Mouse (Mus musculus) MEL (cell line): Measurements from ENCODE around the gene Gpr146. TPM values are rescaled to one million over a fixed set of nuclear protein-coding genes. Genes with fewer than 3 reads are reported as not detected.
"Not testable (repeated sequence)": the region's sequence is repeated elsewhere in the genome, so short reads cannot be mapped to it uniquely, and the experiment has no call there.

Experiments used
- DNase-seq: peaks from one replicate; pipeline ENCODE4 v3.0.0; 2011; ENCODE audit warnings: low read depth, low spot score
- H3K27ac ChIP-seq: 2 replicates; pipeline ENCODE4 v1.5.1; 2012; ENCODE audit warnings: low read depth, mild to moderate bottlenecking, control low read depth, low read length, moderate library complexity; ENCODE audit not compliant: control insufficient read depth
- H3K27me3 ChIP-seq, 2 experiments: fragments of 150-350 bp in 1 of 2; sonication (generic) in 1 of 2; 2 replicates each; pipeline ENCODE4 v1.6.1; 2012; ENCODE audit warnings: low read length in 2 of 2, mild to moderate bottlenecking in 2 of 2, improper control_type of control experiment in 1 of 2, moderate library complexity in 1 of 2; ENCODE audit not compliant: insufficient read depth in 2 of 2, control insufficient read depth in 1 of 2
- H3K36me3 ChIP-seq, 2 experiments: 2 replicates each; pipeline ENCODE4 v1.6.1; 2012 to 2014; ENCODE audit warnings: low read length in 2 of 2, improper control_type of control experiment in 1 of 2, inconsistent platforms in 1 of 2, mild to moderate bottlenecking in 1 of 2; ENCODE audit not compliant: insufficient read depth in 2 of 2, control insufficient read depth in 1 of 2
- H3K4me1 ChIP-seq, 2 experiments: fragments of 150-350 bp in 1 of 2; sonication (generic) in 1 of 2; 2 replicates each; pipeline ENCODE4 v1.6.1; 2012; ENCODE audit warnings: low read length in 2 of 2, improper control_type of control experiment in 1 of 2, mild to moderate bottlenecking in 1 of 2; ENCODE audit not compliant: insufficient read depth in 2 of 2, control insufficient read depth in 1 of 2
- H3K4me3 ChIP-seq, 2 experiments: fragments of 150-350 bp in 1 of 2; sonication (generic) in 1 of 2; 2 replicates each; pipeline ENCODE4 v1.5.1; 2012; ENCODE audit warnings: low read depth in 2 of 2, low read length in 2 of 2, mild to moderate bottlenecking in 2 of 2, moderate library complexity in 2 of 2, control low read depth in 1 of 2, improper control_type of control experiment in 1 of 2; ENCODE audit not compliant: control insufficient read depth in 1 of 2, insufficient read depth in 1 of 2
- H3K79me2 ChIP-seq: 2 replicates; pipeline ENCODE4 v1.6.1; 2012; ENCODE audit warnings: mild to moderate bottlenecking, low read length, moderate library complexity; ENCODE audit not compliant: control insufficient read depth, poor library complexity, insufficient read depth
- H3K9ac ChIP-seq: 2 replicates; pipeline ENCODE4 v1.6.1; 2012; ENCODE audit warnings: low read depth, mild to moderate bottlenecking, control low read depth, low read length, moderate library complexity; ENCODE audit not compliant: control insufficient read depth, poor library complexity, severe bottlenecking
- H3K9me3 ChIP-seq: fragments of 150-350 bp; sonication (generic); replicated peaks from 2 replicates; pipeline ENCODE4 v1.6.1; 2012; ENCODE audit warnings: mild to moderate bottlenecking, low read length, improper control_type of control experiment, moderate library complexity; ENCODE audit not compliant: insufficient read depth
- CTCF ChIP-seq, 3 experiments: IDR thresholded peaks in 2 of 3; conservative IDR thresholded peaks in 1 of 3; 2 replicates each; pipeline ENCODE4 v1.5.1; 2011 to 2012; ENCODE audit warnings: low read length in 3 of 3, low read depth in 2 of 3, mild to moderate bottlenecking in 2 of 3, improper control_type of control experiment in 1 of 3, inconsistent platforms in 1 of 3, mixed read lengths in 1 of 3, moderate library complexity in 1 of 3; ENCODE audit not compliant: control insufficient read depth in 1 of 3, insufficient read depth in 1 of 3, poor library complexity in 1 of 3, severe bottlenecking in 1 of 3
- ELF1 ChIP-seq: IDR thresholded peaks from 2 replicates; pipeline ENCODE4 v1.6.1; 2014; ENCODE audit warnings: low read depth, mild to moderate bottlenecking, inconsistent platforms, low read length, improper control_type of control experiment, moderate library complexity
- EP300 ChIP-seq, 2 experiments: IDR thresholded peaks; 2 replicates each; pipeline ENCODE4 v1.6.1; 2011; ENCODE audit warnings: improper control_type of control experiment in 2 of 2, low read length in 2 of 2, low read depth in 1 of 2, mild to moderate bottlenecking in 1 of 2
- GABPA ChIP-seq: IDR thresholded peaks from 2 replicates; pipeline ENCODE4 v1.6.1; 2012; ENCODE audit warnings: low read depth, mild to moderate bottlenecking, inconsistent platforms, low read length, improper control_type of control experiment, moderate library complexity
- KAT2A ChIP-seq: conservative IDR thresholded peaks from 2 replicates; pipeline ENCODE4 v1.6.1; 2012; ENCODE audit warnings: low read depth, low read length, improper control_type of control experiment, inconsistent platforms
- NRF1 ChIP-seq: IDR thresholded peaks from 2 replicates; pipeline ENCODE4 v1.6.1; 2014; ENCODE audit warnings: low read depth, mild to moderate bottlenecking, inconsistent platforms, low read length, improper control_type of control experiment, moderate library complexity; ENCODE audit not compliant: poor library complexity, insufficient read depth, severe bottlenecking
- POLR2AphosphoS5 ChIP-seq: IDR thresholded peaks from 2 replicates; pipeline ENCODE4 v1.6.1; 2012; ENCODE audit warnings: low read depth, borderline replicate concordance, mild to moderate bottlenecking, inconsistent platforms, low read length, moderate library complexity, mixed read lengths
- SMC3 ChIP-seq: IDR thresholded peaks from 2 replicates; pipeline ENCODE4 v1.6.1; 2011; ENCODE audit warnings: low read depth, low read length, improper control_type of control experiment
- TCF12 ChIP-seq: IDR thresholded peaks from 2 replicates; pipeline ENCODE4 v1.6.1; 2014; ENCODE audit warnings: low read depth, mild to moderate bottlenecking, inconsistent platforms, low read length, improper control_type of control experiment, moderate library complexity
- USF1 ChIP-seq: IDR thresholded peaks from 2 replicates; pipeline ENCODE4 v1.6.1; 2014; ENCODE audit warnings: low read depth, mild to moderate bottlenecking, inconsistent platforms, low read length, improper control_type of control experiment, moderate library complexity
- polyA plus RNA-seq, 2 experiments: library from polyadenylated mRNA; stranded (reverse) in 1 of 2; unstranded in 1 of 2; fragments of >175 nt in 1 of 2; fragments of >200 nt in 1 of 2; gene quantifications; 2 replicates each; pipeline versions ENCODE4 v1.2.1 to v1.2.4; 2012; ENCODE audit warnings: low replicate concordance in 2 of 2, low read depth in 1 of 2; ENCODE audit not compliant: insufficient read length in 2 of 2, insufficient read depth in 1 of 2, missing spikeins in 1 of 2
- total RNA-seq: library from RNA; depleted of rRNA; stranded (reverse); fragments of 300-350 nt; gene quantifications from 2 replicates; pipeline ENCODE4 v1.2.3, GENCODE M21; 2012

Gene Gpr146
- total and polyA plus RNA-seq, 3 experiments, result 0.92 to 4.5 TPM; not detected in 1

- H3K4me1 ChIP-seq, H3K79me2 ChIP-seq, H3K27me3 ChIP-seq, H3K9ac ChIP-seq, H3K9me3 ChIP-seq, H3K36me3 ChIP-seq, H3K4me3 ChIP-seq, H3K27ac ChIP-seq: not testable (repeated sequence)
- peak; percentile 11; the same call in 1 of the 2 replicates for TF ChIP-seq SMC3
- TF ChIP-seq CTCF (IDR thresholded peaks at IDR 0.05 in 2 of 3, conservative IDR thresholded peaks at IDR 0.05 in 1 of 3; ENCODE audit: control insufficient read depth in 1 of 3, insufficient read depth in 1 of 3, low read depth in 2 of 3, low read length in 3 of 3, poor library complexity in 1 of 3, severe bottlenecking in 1 of 3), result peak in 2 of 3 experiments; percentile 35 to 52; a peak in 4 of 6 replicates
- peak; percentile 35 for DNase-seq
These were observed 43.1 kb upstream of the Gpr146 start for GRCm38 (mm10) chr5:139334394-139334793.

DNA sequence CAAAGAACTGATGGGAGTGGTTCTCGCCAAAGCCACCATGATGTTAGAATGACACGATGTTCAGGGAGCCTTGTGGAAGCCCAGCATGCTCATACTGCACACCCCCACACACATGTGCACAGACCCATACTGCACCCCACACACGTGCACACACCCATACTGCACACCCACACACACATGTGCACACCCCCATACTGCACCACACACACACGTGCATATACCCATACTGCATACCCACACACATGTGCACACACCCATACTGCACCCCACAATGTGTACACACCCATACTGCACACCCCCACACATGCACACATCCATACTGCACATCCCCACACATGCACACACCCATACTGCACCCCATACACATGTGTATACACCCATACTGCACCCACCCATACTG, 41.9 kb upstream of the Gpr146 start:
- H3K4me3 ChIP-seq, result no peak overlapping the region
- TF ChIP-seq POLR2AphosphoS5 (peak; percentile 91; the same call in 1 of the 2 replicates), KAT2A (no peak)
- TF ChIP-seq, all 39 proteins: peak for 1
- Histone ChIP-seq H3K79me2 (no peaks in the 10 kb centered on the region), H3K27me3 (no peaks in the 10 kb centered on the region), H3K9ac (no peak overlapping the region), H3K9me3 (no peaks in the 10 kb centered on the region), H3K27ac (no peak overlapping the region), H3K36me3 (no peaks in the 10 kb centered on the region; a peak in 1 of 4 replicates), H3K4me1 (no peaks in the 10 kb centered on the region)
- DNase-seq, result no peak

DNA sequence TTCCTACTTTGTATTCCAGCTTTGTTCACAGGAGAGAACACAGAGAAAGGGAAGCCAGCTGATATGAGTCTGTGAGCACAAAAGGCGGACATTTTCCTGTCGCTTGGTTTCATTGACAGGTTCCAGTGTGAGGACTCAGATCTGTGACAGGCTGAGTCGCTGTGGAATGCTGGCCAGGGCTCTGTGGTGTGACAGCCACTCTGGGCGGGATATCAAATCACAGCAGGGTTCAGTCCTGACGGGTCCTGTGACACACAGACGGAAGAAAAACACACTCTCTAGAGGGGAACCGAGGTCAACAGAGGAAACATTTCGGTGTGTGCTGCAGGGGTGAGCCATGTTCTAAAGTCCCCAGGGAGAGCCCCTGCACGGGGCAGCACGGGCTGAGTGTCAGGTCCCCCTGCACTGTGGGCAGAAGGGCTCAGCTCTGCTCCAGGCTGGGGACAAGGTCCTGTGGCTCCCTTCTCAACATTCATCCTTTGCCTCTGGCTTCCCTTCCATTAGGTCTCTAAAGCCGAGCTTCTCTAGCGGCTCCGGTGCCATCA, 39.6 kb upstream of the Gpr146 start:
- H3K79me2 ChIP-seq, result peaks cover 2% of the 10 kb centered on the region; the same call in 1 of the 2 replicates
- H3K9ac ChIP-seq, result no peak overlapping the region
- no peak overlapping the region for H3K4me3 ChIP-seq
- H3K9me3 ChIP-seq, result no peaks in the 10 kb centered on the region
- no peak for DNase-seq
- no peaks in the 10 kb centered on the region for H3K4me1 ChIP-seq
- no peak for TF ChIP-seq NRF1
- TF ChIP-seq EP300 (IDR thresholded peaks at IDR 0.05; ENCODE audit: low read depth in 1 of 2, low read length in 2 of 2), result no peak
- no peak for TF ChIP-seq TCF12
- no peak for TF ChIP-seq GABPA
- no peak for TF ChIP-seq KAT2A
- no peak overlapping the region for H3K27ac ChIP-seq
- H3K27me3 ChIP-seq, result no peaks in the 10 kb centered on the region
- H3K36me3 ChIP-seq, result no peaks in the 10 kb centered on the region; a peak in 1 of 4 replicates

DNA sequence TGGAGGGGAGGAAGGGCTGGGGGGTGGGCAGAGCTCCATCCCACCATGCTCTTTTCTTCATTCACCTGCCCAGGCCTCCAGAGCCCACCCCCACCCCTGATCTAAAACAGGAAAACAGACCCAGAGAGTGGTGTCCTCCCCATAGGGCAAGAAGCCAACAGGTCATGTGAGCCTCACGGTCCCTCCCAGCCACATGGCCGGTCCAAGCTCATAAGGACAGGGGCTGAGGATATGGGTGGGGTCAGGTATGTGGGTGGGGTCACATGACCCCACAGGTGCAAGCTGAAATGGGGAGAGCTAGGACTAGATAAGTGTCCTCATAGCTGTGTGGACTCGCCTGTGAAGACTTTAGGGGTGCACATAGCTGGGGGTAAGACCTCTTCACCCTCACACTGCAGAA, 39.1 kb upstream of the Gpr146 start:
- DNase-seq, result no peak
- Histone ChIP-seq H3K4me3 (no peak overlapping the region), H3K4me1 (no peaks in the 10 kb centered on the region), H3K27ac (no peak overlapping the region), H3K9ac (no peak overlapping the region), H3K79me2 (peaks cover 3% of the 10 kb centered on the region), H3K27me3 (no peaks in the 10 kb centered on the region), H3K9me3 (no peaks in the 10 kb centered on the region), H3K36me3 (no peaks in the 10 kb centered on the region; a peak in 1 of 4 replicates)
- TF ChIP-seq USF1 (peak; percentile 56; the same call in 1 of the 2 replicates), ELF1 (no peak)
